Mouse (Mus musculus) left cerebral cortex, adult 18-20 months (tissue): ENCODE data around the gene Itpripl2. TPM values are rescaled to one million over a fixed set of nuclear protein-coding genes. Genes with fewer than 3 reads are reported as not detected.

Experiments
- DNase-seq, 2 experiments: peaks; one replicate each; pipeline ENCODE4 v3.0.0; 2021 to 2022; ENCODE audit warnings: low spot score in 2 of 2, mixed read lengths in 1 of 2
- long read RNA-seq, 2 experiments: library from polyadenylated mRNA; stranded (forward); transcript quantifications; one replicate each; pipeline ENCODE4 v2.0.0; 2021
- total RNA-seq, 2 experiments: library from RNA; stranded (reverse); gene quantifications; 2 replicates each; pipeline ENCODE4 v1.2.3; 2021

Itpripl2 gene
- 1 to 10 TPM; 3.5 TPM for total RNA-seq
- long read RNA-seq, experiment 1: 0 reads
- long read RNA-seq, experiment 2: 0 reads

- DNase-seq: peak in 1 of 2 experiments; percentile 7
These were observed at the start of gene Itpripl2 for GRCm38 (mm10) chr7:118491431-118492147. Gene Itpripl2 (minus strand): TSS chr7:118491975.

- DNase-seq: no peak
These were observed 43.3 kb upstream of the Itpripl2 start for GRCm38 (mm10) chr7:118535076-118535475.

GRCm38 (mm10) chr7:118534326-118534725 is 42.6 kb upstream of the Itpripl2 start:
- DNase-seq: no peak

GRCm38 (mm10) chr7:118533178-118533578 is 41.4 kb upstream of the Itpripl2 start, which contains the start of gene Coq7:
Gene Coq7 (minus strand): TSS chr7:118533356.
- DNase-seq: peak; percentile 91 to 94

- peak; percentile 97 to 99 for DNase-seq
These were observed 40.9 kb upstream of the Itpripl2 start for GRCm38 (mm10) chr7:118532519-118533177.

- DNase-seq: no peak
These were observed 35.2 kb upstream of the Itpripl2 start for GRCm38 (mm10) chr7:118526967-118527366.

- DNase-seq: no peak
These were observed 30.3 kb upstream of the Itpripl2 start for GRCm38 (mm10) chr7:118522077-118522476.

- DNase-seq: no peak
These were observed 27.9 kb upstream of the Itpripl2 start for GRCm38 (mm10) chr7:118519661-118520060.

- DNase-seq: peak; percentile 78 to 80
These were observed 26.9 kb upstream of the Itpripl2 start for GRCm38 (mm10) chr7:118518687-118519086.

GRCm38 (mm10) chr7:118517819-118518218 is 26.0 kb upstream of the Itpripl2 start:
- DNase-seq: no peak

GRCm38 (mm10) chr7:118508556-118508955 is 16.8 kb upstream of the Itpripl2 start:
- DNase-seq: no peak

GRCm38 (mm10) chr7:118503844-118504243 is 12.1 kb upstream of the Itpripl2 start:
- no peak for DNase-seq

GRCm38 (mm10) chr7:118502333-118502732 is 10.6 kb upstream of the Itpripl2 start:
- DNase-seq: no peak

GRCm38 (mm10) chr7:118499784-118500435 is 8.1 kb upstream of the Itpripl2 start:
- no peak for DNase-seq

- DNase-seq: no peak
These were observed 7.4 kb upstream of the Itpripl2 start for GRCm38 (mm10) chr7:118498984-118499783.

GRCm38 (mm10) chr7:118494892-118495579 is 3.3 kb upstream of the Itpripl2 start:
- no peak for DNase-seq

- DNase-seq: no peak
These were observed 2.1 kb upstream of the Itpripl2 start for GRCm38 (mm10) chr7:118493892-118494291.

GRCm38 (mm10) chr7:118490666-118491430 is 927 bp downstream of the Itpripl2 start:
- no peak for DNase-seq
